Mouse (Mus musculus): ENCODE measurements at regions not wholly inside any gene's neighbourhood (a gene's known extent, or its start where the extent isn't known, plus 50 kb on each side); places are given as distances from the start of the nearest gene placed in this dataset.

GRCm38 (mm10) chr1:120817563-120817962 is 215.3 kb downstream of the En1 start:
- TF ChIP-seq CTCF (IDR thresholded peaks at IDR 0.05; ENCODE audit: borderline replicate concordance, insufficient read depth, low read depth, low read length), result no peak
- TF ChIP-seq POLR2A (IDR thresholded peaks at IDR 0.05; ENCODE audit: borderline replicate concordance, insufficient read depth, low read length), result no peak

Measured in cerebellum, adult 2 months (tissue).